Mouse (Mus musculus) small intestine, adult 2 months (tissue): ENCODE results near the gene Luc7l3. TPM values are rescaled to one million over a fixed set of nuclear protein-coding genes. Genes with fewer than 3 reads are reported as not detected.

Experiments
- H3K27ac ChIP-seq: fragments of 200-500 bp; 2 replicates; pipeline ENCODE4 v1.5.1; 2012; ENCODE audit warnings: low read depth, low read length, control low read depth, inconsistent platforms; ENCODE audit not compliant: insufficient read depth
- H3K27me3 ChIP-seq: fragments of 200-500 bp; 2 replicates; pipeline ENCODE4 v1.6.1; 2012; ENCODE audit warnings: mild to moderate bottlenecking, moderate library complexity, low read length, inconsistent platforms; ENCODE audit not compliant: control insufficient read depth, insufficient read depth
- H3K36me3 ChIP-seq: fragments of 200-500 bp; 2 replicates; pipeline ENCODE4 v1.6.1; 2012; ENCODE audit warnings: mild to moderate bottlenecking, low read length, control low read depth, inconsistent platforms; ENCODE audit not compliant: control insufficient read depth, insufficient read depth
- H3K4me1 ChIP-seq: fragments of 200-500 bp; 2 replicates; pipeline ENCODE4 v1.6.1; 2012; ENCODE audit warnings: low read length, inconsistent platforms, mixed read lengths; ENCODE audit not compliant: control insufficient read depth, insufficient read depth, insufficient read length
- H3K4me3 ChIP-seq: fragments of 200-500 bp; 2 replicates; pipeline ENCODE4 v1.5.1; 2012; ENCODE audit warnings: low read depth, mild to moderate bottlenecking, control low read depth, inconsistent platforms, low read length, moderate library complexity
- CTCF ChIP-seq: fragments of 200-500 bp; IDR thresholded peaks from 2 replicates; pipeline ENCODE4 v1.5.1; 2012; ENCODE audit warnings: low read depth, mild to moderate bottlenecking, control low read depth, inconsistent platforms, low read length, moderate library complexity, mixed read lengths; ENCODE audit not compliant: insufficient replicate concordance, insufficient read length; ENCODE audit errors: extremely low read depth
- POLR2A ChIP-seq: fragments of 200-500 bp; IDR thresholded peaks from 2 replicates; pipeline ENCODE4 v1.6.1; 2012; ENCODE audit warnings: low read depth, mild to moderate bottlenecking, control low read depth, inconsistent platforms, low read length, moderate library complexity
- WGBS: fragments of 180-500 bp; shearing (Covaris S2); methylation state at CpG from one replicate; pipeline ENCODE4 v1.1.7; 2018; 5-methylcytosine and 5-hydroxymethylcytosine counted together
- polyA plus RNA-seq: library from polyadenylated mRNA; depleted of rRNA; stranded (reverse); fragments of >200 nt; gene quantifications from 2 replicates; pipeline ENCODE4 v1.2.3, GENCODE M21; 2012

Gene Luc7l3
- polyA plus RNA-seq, 1 experiment: 1.4 TPM

- Histone ChIP-seq H3K4me1 (peaks cover 20% of the 10 kb centered on the region; the same call in 1 of the 2 replicates), H3K36me3 (peaks cover 22% of the 10 kb centered on the region), H3K27me3 (no peaks in the 10 kb centered on the region), H3K4me3 (peak within 1 kb of the TSS; percentile 48), H3K27ac (peak within 1 kb of the TSS; percentile 96)
- WGBS: 20% methylated on average over 11 of the region's 11 CpGs
- TF ChIP-seq POLR2A: no peak; the same call in 1 of the 2 replicates
- TF ChIP-seq CTCF: no peak
Measured at GRCm38 (mm10) chr11:94281199-94282181, 40.3 kb downstream of the Luc7l3 start, which contains the start of gene Gm21885. Gene Gm21885 (plus strand): TSS chr11:94281873.

- Histone ChIP-seq H3K4me1 (peaks cover 33% of the 10 kb centered on the region; the same call in 1 of the 2 replicates), H3K27me3 (no peaks in the 10 kb centered on the region), H3K4me3 (peak overlapping the region; percentile 11; the same call in 1 of the 2 replicates), H3K27ac (no peak overlapping the region), H3K36me3 (no peaks in the 10 kb centered on the region)
- WGBS: 8% methylated on average over 20 of the region's 20 CpGs
- TF ChIP-seq CTCF (peak; percentile 98), POLR2A (0 out of 2 replicates have a peak, but pooled peaks have one; percentile 12)
Measured at GRCm38 (mm10) chr11:94276869-94277337, 44.9 kb downstream of the Luc7l3 start.

- no peak overlapping the region for H3K27ac ChIP-seq
- 78% methylated on average over 2 of the region's 2 CpGs for WGBS
- no peaks in the 10 kb centered on the region for H3K27me3 ChIP-seq
- TF ChIP-seq POLR2A (no peak), CTCF (no peak)
- H3K4me1 ChIP-seq: peaks cover 26% of the 10 kb centered on the region; the same call in 1 of the 2 replicates
- no peak overlapping the region for H3K4me3 ChIP-seq
- no peaks in the 10 kb centered on the region for H3K36me3 ChIP-seq
Measured at GRCm38 (mm10) chr11:94275686-94276085, 46.1 kb downstream of the Luc7l3 start.

DNA sequence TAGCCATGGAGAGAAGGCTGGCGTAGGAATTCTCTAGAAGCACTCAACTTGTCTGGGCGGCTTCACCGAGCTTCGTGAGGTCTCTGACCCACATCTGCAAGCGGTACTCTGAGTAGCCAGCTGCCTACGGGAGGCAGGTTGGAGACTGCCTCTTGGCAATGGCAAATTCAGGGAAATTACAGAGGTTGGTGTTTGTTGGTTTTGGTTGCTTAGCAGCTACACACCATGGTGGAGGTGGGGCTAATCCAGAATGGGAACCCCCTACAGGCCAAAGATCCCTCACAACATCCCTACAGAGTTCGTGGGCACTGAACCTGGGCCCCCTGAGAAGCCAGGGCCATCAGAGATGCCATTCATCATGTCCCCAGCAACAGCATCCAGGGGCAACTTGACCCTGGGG is 46.6 kb downstream of the Luc7l3 start:
- Histone ChIP-seq H3K27ac (no peak overlapping the region), H3K27me3 (no peaks in the 10 kb centered on the region), H3K4me3 (no peak overlapping the region), H3K4me1 (peaks cover 23% of the 10 kb centered on the region; the same call in 1 of the 2 replicates), H3K36me3 (no peaks in the 10 kb centered on the region)
- TF ChIP-seq CTCF: no peak
- no peak for TF ChIP-seq POLR2A
- WGBS: 66% methylated on average over 7 of the region's 7 CpGs

GRCm38 (mm10) chr11:94274206-94274867 is 47.5 kb downstream of the Luc7l3 start:
- peaks cover 21% of the 10 kb centered on the region; the same call in 1 of the 2 replicates for H3K4me1 ChIP-seq
- no peaks in the 10 kb centered on the region for H3K36me3 ChIP-seq
- no peak overlapping the region for H3K4me3 ChIP-seq
- 51% methylated on average over 10 of the region's 10 CpGs for WGBS
- no peaks in the 10 kb centered on the region for H3K27me3 ChIP-seq
- peak overlapping the region; percentile 76 for H3K27ac ChIP-seq
- TF ChIP-seq POLR2A (no peak), CTCF (no peak)

- no peaks in the 10 kb centered on the region for H3K36me3 ChIP-seq
- TF ChIP-seq CTCF (no peak), POLR2A (no peak)
- no peaks in the 10 kb centered on the region for H3K27me3 ChIP-seq
- peak overlapping the region; percentile 76 for H3K27ac ChIP-seq
- H3K4me1 ChIP-seq: peaks cover 21% of the 10 kb centered on the region; the same call in 1 of the 2 replicates
- WGBS: 76% methylated on average over 21 of the region's 21 CpGs
- no peak overlapping the region for H3K4me3 ChIP-seq
Measured at GRCm38 (mm10) chr11:94272960-94273927, 48.5 kb downstream of the Luc7l3 start.
